Mouse (Mus musculus): ENCODE measurements around the gene Nasp.
"Not testable (repeated sequence)": the region's sequence is repeated elsewhere in the genome, so short reads cannot be mapped to it uniquely, and the experiment has no call there.

Gene Nasp

DNA sequence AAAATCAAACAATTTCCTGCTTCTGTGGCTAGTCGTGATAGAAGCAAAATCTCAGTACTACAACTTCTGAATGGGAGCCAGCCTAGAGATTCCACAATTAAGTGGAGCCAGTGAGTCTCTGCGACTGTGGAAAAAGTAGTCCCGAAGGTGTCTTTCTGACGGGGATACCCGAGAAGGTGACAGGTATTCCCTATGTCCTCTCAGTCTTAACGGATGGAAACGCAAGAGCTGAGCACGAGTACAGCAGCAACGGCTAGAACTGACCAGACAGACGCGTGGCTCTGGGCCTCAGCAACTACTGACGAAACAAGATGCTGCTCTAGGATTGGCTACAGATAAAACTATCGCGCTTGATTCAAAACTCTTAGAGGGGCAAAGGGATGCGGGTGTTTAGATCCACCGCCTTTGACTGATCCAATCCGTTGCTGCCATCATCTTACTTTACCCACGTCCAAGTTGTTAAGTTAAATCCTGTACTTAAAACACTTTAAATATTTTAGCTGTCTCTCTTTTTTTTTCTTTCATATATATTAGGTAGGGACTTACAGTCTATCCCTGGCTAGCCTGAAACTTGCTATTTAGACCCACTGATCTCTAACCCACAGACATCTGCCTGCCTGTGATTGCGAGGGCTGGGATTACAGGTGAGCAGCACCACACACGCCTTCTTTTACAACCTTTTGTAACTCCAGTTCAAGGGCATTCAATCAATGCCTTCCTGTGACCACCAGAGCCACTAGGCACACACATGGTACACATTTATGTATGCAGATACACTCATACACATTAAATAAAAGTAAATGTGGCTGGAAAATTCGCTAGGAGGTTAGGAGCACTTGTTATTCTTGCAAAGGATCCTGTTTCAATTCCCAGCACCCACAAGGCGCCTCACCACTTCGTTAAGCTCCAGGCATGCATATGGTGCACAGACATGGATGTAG, at the start of gene Nasp:
Nasp (minus strand) TSS at position 220 of the 941 bp plus-strand sequence.
- DNase-seq (ENCODE audit: low spot score) = peak; percentile 85

DNA sequence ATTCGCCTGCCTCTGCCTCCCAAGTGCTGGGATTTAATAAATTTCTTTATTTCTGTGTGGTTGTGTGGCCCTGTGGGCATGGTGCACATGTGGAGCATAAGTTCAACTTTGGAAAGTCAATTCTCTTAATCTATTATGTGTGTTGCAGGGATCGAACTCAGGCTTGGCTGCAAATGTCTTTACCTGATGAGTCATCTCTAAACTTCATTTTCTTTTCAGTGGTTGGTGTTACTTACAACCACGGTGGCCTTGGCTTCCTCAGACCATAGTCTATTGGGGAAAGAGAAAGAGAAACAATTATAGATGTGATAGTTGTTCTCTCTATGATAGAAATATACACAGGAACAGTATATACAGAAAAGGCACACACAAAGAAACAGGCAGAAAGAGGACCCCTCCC, 48.3 kb upstream of the Nasp start:
- DNase-seq (ENCODE audit: low spot score) = no peak

DNA sequence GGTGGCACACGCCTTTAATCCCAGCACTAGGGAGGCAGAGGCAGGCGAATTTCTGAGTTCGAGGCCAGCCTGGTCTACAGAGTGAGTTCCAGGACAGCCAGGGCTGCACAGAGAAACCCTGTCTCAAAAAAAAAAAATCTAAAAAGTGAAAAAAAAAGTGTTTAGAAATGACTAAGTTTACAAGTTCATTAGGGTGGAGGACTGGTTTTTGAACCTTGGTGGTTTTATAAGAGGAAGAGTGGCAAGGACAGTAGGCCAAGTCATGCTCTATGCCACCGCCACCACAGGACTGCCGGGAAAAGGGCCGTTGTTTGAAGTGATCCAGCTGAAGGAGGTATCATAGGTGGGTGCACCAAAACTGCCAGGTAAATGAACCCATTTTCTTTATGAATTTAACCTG, 47.0 kb upstream of the Nasp start:
- not testable (repeated sequence) for DNase-seq (ENCODE audit: low spot score)

DNA sequence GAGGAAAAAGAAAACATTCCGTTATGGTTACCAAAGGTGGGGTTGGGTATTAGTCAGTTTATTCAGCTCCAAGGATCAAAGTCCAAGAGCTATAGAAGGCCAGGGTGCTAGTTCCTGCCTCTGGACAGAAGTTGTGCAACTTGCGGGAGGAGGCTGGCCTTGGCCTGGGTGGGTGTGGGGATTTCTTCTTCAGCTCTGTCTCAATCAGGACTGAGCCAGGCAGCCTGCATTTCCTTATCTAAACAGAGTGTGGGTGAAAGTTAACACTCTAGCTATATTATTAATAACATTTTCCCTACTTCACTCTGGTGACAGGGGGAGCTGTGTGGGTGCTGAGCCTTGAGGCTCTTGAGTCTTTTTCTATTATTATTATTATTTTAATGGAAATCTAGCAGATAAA, 45.0 kb upstream of the Nasp start:
- DNase-seq (ENCODE audit: low spot score) = peak; percentile 90

DNA sequence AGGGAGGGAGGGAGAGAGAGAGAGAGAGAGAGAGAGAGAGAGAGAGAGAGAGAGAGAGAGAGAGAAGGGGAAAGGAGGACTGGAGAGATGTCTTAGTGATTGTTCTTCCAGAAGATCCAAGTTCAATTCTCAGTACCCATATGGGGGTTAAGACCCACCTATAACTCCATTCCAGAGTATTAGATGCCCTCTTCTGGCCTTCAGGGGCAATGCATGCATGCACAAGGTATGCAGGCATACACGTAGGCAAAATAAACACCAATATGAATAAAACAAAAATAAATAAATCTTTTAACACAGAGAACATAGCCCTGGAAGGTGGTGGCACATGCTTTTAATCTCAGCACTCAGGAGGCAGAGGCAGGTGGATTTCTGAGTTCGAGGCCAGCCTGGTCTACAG, 41.5 kb upstream of the Nasp start:
- DNase-seq (ENCODE audit: low spot score) = no peak

DNA sequence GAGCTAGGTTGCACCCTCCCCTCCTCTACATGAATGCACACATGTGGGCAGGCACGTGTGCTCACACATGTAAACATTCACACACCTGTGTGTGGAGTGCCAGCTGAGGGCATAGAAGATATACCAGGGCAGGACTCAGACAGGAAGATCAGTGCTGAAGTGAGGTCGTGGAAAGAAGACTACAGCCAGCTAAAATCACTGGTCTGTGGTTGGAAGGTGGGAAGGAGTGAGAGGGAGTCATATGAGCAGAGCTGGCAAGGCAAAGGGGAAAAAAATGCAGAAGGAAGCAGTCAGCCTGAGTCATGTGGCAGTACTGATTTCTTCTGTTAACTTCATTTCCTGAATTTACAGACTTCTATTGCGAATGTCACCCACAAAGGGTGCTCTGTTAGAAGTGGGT, 40.4 kb upstream of the Nasp start:
- DNase-seq (ENCODE audit: low spot score) = no peak

DNA sequence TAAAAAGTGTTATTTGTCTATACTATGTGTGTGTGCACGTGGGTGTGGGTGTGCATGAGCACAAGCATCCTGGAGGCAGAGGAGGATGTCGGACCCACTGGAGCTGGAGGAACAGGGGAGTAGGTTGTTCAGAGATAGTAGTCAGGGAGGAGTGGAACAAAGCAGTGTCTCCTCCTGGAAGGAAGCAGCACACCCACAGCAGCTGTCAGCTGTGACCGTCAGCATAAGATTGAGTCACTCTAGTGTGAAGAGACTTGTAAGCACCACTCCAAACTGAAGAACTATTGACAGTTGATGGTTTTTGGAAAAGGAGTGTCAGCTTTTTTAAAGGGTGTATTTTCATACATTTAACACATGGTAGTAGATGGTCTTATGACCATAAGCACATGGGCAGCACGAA, 38.9 kb upstream of the Nasp start:
- no peak for DNase-seq (ENCODE audit: low spot score)

DNA sequence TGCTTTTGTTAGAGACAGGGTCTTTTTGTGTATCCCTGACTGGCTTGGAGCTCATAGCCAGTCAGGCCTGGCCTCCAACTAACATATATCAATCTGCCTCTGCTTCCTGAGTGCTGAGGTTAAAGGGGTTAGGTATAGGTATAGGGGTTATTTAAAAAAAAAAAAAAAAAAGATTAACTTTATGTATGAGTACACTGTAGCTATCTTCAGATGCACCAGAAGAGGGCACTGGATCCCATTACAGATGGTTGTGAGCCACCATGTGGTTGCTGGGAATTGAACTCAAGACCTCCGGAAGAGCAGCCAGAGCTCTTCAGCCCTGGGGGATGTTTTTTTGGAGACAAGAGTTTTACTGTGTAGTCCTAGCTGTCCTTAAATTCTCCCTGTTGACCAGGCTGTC, 34.3 kb upstream of the Nasp start:
- no peak for DNase-seq (ENCODE audit: low spot score)

DNA sequence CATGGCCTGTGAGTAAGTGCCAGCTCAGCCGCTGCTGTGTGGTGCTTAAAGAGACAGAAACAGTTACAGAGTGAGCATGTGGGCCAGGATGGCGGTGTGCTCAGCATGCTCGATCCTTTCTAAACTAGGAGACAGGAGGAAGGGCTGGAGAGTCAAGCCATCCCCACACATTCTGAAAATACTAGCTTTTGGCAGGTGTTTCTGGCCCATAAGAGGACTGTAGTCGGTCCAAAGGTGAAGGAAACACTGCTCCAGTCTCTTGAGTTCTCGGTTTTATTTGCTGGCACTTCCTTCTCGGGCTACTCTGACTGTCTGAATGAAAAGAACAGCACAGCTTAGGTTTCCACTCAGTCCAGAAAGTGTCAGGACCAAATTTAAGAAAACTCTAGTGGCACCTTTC, 33.1 kb upstream of the Nasp start:
- no peak for DNase-seq (ENCODE audit: low spot score)

DNA sequence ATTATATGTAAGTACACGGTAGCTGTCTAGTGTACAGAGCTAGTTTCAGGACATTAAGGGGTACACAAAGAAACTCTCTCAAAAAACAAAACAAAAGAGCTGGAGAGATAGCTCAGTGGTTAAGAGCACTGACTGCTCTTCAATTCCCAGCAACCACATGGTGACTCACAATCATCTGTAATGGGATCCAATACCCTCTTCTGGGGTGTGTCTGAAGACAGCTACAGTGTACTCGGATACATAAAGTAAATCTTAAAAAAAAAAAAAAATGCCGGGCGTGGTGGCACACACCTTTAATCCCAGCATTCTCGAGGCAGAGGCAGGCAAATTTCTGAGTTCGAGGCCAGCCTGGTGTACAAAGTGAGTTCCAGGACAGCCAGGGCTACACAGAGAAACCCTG, 32.2 kb upstream of the Nasp start:
- not testable (repeated sequence) for DNase-seq (ENCODE audit: low spot score)

DNA sequence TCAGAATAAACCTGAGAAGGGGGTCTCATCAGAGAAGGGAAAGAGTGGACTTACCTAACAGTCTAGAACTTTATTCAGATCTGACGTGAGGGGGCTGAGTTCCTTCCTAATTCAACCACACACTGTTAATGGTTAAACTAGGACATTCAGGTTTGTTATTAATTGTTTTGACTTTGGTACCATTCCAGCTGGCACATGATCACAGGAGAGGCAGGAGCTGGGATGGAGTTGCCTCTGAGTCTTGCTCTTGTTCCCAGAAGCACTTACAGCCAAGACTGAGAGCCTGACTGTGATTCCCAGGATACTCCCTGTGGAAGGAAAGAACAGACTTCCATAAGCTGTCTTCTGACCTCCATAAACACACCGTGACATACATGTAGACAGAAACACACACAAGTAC, 31.7 kb upstream of the Nasp start:
- DNase-seq (ENCODE audit: low spot score) = no peak

DNA sequence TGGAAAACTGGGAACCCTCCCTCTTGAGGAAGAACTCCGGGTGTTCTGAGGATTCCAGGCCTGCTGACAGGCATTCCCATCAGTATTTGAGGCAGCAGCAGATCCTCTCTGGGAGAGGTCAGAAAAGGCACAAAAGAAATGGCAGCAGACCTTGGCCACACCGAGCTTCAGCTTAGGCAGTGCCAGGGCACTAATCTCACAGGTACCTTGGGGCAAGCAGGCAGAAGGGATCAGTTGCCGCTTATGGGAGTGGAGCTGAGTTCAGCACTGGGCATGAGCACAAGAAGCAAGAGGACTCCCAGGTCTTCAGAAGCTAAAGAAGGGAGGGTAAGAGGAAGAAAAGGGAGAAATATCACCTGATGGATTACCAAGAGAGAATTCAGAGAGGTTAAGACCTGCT, 30.2 kb upstream of the Nasp start:
- DNase-seq (ENCODE audit: low spot score) = no peak

DNA sequence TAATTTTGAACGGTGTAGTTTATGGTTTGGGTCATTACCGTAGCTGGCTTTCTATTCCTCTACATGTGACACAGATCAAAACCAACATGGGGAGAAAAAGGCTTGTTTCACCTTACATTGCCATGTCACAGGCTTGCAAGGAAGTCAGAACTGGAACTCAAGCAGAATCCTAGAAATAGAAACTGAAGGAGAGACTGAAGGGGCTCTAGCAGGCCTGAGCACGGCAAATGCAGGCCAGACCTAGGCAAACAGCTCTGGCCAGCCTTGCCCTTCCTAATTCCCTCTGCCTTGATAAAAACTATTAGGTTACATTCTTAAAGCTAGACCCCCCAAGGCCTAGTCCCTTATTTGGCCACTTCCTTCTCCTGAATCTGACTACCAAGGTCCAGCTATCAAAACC, 27.9 kb upstream of the Nasp start:
- DNase-seq (ENCODE audit: low spot score) = no peak

DNA sequence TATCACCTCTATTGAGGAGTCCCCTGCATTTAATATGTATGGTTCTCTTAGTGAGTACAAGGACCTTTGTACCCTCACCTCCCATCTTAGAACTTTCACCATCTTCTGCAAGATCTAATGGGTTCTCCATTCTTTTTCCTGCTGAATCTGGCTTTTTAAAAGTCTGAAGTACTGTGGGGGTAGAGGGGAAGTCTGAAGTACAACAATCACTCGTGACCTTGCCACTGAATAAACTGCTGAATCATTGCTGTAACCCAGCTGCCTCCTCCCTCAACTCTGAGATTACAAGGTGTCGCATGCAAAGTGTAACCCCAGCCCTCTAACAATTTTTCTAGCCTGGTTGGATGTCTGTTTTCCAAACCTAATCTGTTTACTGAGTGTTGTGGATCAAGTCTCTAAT, 27.4 kb upstream of the Nasp start:
- peak; percentile 68 for DNase-seq (ENCODE audit: low spot score)

DNA sequence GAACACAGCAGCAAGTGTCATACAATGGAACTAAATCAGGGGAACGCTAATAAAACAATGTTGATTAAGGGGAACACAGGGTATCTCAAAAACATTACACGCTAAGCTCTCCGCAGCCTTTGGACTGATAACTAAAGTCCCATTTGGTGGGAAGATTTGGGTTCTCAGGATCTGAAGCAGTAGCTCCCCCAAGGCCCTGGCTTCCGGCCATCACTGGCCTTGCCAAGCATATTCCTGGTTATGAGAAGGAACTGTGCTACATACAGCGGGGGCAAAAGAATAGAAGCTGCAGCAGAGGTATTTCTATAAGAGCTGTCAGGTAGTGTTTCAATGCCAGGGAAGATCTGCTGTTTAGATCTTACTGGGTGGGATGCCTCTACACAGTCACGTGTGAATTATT, 25.5 kb upstream of the Nasp start:
- DNase-seq (ENCODE audit: low spot score) = no peak

DNA sequence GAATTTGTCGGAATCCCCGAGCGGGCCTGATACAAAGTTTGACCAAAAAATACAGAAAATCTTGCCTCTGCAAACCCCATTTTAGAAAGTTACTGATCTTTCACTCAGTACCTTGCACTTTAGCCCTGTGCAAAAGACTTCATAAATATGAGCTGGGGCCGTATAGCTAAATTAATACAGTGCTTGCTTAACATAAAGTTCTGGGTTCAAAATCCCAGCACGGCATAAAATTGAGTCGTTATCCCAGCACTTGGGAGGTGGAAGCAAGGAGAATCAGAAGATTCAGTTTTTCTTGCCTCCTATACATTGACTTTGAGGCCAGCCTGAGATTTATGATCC, 24.0 kb upstream of the Nasp start:
- no peak for DNase-seq (ENCODE audit: low spot score)

DNA sequence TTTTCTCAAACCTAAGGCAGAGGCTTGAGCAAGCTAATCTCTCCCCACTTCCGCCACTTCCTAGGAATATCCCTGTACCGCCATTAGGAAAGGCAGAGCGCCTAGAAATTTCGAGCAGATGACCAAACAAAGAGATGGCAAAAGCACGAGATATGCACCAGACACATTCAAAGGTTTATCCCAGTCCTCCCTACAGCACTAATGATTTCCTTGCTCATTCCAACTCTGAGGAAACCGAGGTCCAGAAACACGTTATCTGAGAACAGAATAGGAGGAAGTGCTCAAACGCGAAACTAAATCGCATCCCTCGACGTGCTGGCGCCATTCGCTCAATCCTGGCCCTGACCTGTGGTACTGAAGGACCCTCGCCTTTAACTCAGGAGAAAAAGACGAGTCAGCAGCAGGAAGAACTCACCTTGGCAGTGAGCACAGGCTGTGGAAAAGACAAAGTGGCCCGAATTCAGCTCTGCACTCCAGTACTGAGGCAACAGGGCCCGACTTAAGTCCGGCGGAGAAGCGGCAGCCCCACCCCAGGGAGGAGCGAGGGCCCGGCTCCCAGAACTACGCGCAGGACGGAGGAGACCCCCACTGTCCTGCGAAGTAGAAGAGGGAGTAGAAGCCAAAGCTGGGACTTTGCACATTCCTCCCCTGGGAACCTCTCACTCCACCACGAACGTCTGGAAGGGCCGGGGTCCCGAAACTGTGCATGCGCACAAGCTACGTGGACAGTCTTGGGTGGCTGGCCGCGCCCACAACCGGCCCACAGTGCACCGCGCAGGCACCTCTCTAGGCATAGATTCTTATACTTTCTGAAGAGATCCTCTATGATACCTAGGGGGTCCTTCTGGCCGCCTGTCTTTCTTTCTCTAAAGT, 23.4 kb upstream of the Nasp start, which contains the start of gene Akr1a1:
Akr1a1 (minus strand) TSS at position 757 of the 873 bp plus-strand sequence.
- peak; percentile 95 for DNase-seq (ENCODE audit: low spot score)

DNA sequence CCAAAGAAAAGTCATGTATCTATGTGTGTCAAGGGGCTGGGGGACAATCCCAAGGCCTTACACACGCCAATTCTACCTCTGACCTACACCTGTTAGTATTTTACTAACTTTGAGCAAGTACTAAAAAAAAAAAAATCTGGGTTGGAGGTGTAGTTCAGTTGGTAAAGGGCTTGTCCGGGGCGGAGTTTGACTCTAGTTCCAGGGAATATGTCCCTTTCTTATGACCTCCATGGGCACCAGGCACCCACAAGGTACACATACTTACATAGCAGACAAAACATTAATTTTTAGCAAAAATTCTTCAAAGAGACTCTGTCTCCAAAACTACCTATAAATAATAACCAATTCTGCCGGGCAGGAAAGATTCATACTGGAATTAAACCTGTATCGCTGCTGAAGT, 22.6 kb upstream of the Nasp start:
- no peak for DNase-seq (ENCODE audit: low spot score)

DNA sequence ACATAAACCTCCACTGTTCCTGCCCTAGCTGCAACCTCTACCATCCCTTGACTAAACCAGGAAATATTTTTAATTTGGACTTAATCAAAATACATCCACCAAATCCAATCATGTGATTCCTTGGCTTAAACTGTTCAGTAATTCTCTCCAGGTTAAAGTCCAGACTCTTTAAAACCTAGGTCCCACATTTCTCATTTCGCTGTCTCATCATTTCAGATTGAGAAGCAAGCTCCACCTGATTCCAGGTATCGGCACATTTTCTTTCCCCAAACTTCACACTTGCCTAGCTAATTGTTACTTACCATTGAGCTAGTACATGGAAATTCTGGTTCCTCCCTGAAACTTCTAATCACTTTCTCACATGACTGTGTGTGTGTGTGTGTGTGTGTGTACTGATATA, 21.7 kb upstream of the Nasp start:
- DNase-seq (ENCODE audit: low spot score) = no peak

DNA sequence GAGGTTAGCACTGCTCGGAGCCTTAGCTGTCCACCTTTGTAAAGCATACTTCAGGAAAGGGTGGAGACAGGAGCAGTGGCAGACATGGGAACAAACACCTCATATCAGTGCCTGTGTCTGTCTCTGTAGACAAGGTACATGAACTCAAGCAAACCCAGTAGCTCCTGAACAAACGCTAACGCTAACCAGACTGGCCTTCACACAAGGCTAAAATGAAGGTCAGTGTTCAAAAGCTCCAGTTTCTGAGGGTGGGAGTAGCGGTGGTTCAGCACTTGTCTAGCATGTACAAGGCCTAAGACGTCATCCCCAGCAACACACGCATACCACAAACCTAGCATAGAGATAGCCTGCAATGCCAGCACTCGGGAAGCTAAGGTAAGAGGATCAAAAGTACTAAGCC, 17.9 kb upstream of the Nasp start:
- DNase-seq (ENCODE audit: low spot score) = no peak

DNA sequence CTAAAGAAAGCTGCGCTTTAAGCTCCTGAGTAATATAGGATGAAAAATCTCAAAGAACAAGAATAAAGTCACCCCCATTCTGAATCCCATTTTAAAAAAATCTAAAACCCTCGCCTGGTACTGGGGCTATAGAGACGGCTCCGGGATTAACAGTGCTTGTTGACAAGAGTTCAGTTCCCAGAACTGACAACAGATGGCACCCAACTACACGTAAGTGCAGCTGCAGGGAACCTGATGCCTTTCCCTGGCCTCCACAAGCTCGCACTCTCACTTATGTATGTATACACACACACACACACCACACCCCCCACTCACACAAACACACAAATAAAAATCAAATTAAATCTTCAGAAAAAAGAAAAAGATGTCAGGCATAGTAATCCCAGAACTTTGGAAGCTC, 16.6 kb upstream of the Nasp start:
- DNase-seq (ENCODE audit: low spot score) = no peak

DNA sequence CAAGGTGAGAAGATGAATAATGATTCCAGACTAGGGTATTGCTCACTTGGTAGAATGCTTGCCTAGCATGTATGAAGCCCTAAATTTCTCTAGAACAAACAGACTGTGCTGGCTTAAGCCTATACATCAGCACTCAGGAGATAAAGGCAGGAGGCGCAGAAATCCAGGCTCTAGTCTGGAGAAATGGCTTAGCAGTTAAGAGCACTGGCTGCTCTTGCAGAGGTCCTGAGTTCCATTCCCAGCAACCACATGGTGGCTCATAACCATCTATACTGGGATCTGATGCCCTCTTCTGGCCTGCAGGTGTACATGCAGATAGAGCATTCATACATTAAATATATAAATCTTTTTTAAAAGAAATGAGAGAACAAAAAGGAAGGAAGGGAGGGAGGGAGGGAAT, 14.3 kb upstream of the Nasp start:
- no peak for DNase-seq (ENCODE audit: low spot score)

DNA sequence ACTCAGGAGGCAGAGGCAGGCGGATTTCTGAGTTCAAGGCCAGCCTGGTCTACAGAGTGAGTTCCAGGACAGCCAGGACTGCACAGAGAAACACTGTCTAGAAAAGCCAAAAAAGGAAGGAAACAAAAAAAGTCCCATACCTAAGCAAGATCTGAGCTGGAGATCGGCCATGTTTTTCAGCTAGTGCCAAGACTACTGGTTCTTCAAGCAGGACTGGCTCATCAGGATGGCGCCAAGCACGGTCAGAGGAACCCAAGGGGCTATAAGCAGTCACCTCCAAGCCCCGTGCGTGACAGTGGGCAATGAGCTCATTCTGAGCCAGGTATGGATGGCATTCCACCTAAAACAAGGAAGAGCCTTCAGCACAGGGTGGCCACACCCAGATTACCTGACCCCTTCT, 11.1 kb upstream of the Nasp start:
- DNase-seq (ENCODE audit: low spot score) = no peak
